Mouse (Mus musculus): ENCODE results near the gene Ica1. TPM values are rescaled to one million over a fixed set of nuclear protein-coding genes. Genes with fewer than 3 reads are reported as not detected.

Gene Ica1
- polyA plus RNA-seq, 1 experiment: 6.4 TPM

GRCm38 (mm10) chr6:8647513-8648184 lies 130.6 kb downstream of the Ica1 start:
- no peak for DNase-seq (ENCODE audit: low read depth)

GRCm38 (mm10) chr6:8645708-8646107 lies 132.6 kb downstream of the Ica1 start:
- no peak for DNase-seq (ENCODE audit: low read depth)

GRCm38 (mm10) chr6:8644703-8645102 lies 133.6 kb downstream of the Ica1 start:
- no peak for DNase-seq (ENCODE audit: low read depth)

- DNase-seq (ENCODE audit: low read depth): no peak
Measured at GRCm38 (mm10) chr6:8640863-8641262, 137.4 kb downstream of the Ica1 start.

GRCm38 (mm10) chr6:8639526-8639925 lies 138.8 kb downstream of the Ica1 start:
- DNase-seq (ENCODE audit: low read depth): no peak

GRCm38 (mm10) chr6:8638899-8639298 lies 139.4 kb downstream of the Ica1 start:
- DNase-seq (ENCODE audit: low read depth): no peak

GRCm38 (mm10) chr6:8638122-8638521 lies 140.2 kb downstream of the Ica1 start:
- no peak for DNase-seq (ENCODE audit: low read depth)

- DNase-seq (ENCODE audit: low read depth): no peak
Measured at GRCm38 (mm10) chr6:8632701-8633100, 145.6 kb downstream of the Ica1 start.

GRCm38 (mm10) chr6:8631986-8632632 lies 146.2 kb downstream of the Ica1 start:
- DNase-seq (ENCODE audit: low read depth): no peak

- no peak for DNase-seq (ENCODE audit: low read depth)
Measured at GRCm38 (mm10) chr6:8631362-8631761, 146.9 kb downstream of the Ica1 start.

GRCm38 (mm10) chr6:8630531-8630930 lies 147.8 kb downstream of the Ica1 start:
- no peak for DNase-seq (ENCODE audit: low read depth)

GRCm38 (mm10) chr6:8628715-8629267 lies 149.5 kb downstream of the Ica1 start:
- no peak for DNase-seq (ENCODE audit: low read depth)

GRCm38 (mm10) chr6:8628226-8628625 lies 150.1 kb downstream of the Ica1 start:
- no peak for DNase-seq (ENCODE audit: low read depth)

GRCm38 (mm10) chr6:8623045-8623444 lies 155.2 kb downstream of the Ica1 start:
- DNase-seq (ENCODE audit: low read depth): no peak

- no peak for DNase-seq (ENCODE audit: low read depth)
Measured at GRCm38 (mm10) chr6:8619582-8620350, 158.5 kb downstream of the Ica1 start.

- no peak for DNase-seq (ENCODE audit: low read depth)
Measured at GRCm38 (mm10) chr6:8617369-8617768, 160.9 kb downstream of the Ica1 start.

- DNase-seq (ENCODE audit: low read depth): no peak
Measured at GRCm38 (mm10) chr6:8591665-8592064, 186.6 kb downstream of the Ica1 start.

GRCm38 (mm10) chr6:8583892-8584291 lies 194.4 kb downstream of the Ica1 start:
- DNase-seq (ENCODE audit: low read depth): no peak

GRCm38 (mm10) chr6:8582377-8582776 lies 195.9 kb downstream of the Ica1 start:
- no peak for DNase-seq (ENCODE audit: low read depth)

Measured in gonadal fat pad, adult 2 months (tissue).